Mouse (Mus musculus) myocyte (in vitro differentiated cells): Measurements from ENCODE around the gene Spryd3.

Experiments
- E2F4 ChIP-seq: IDR thresholded peaks from one replicate; pipeline ENCODE4 v1.6.1; 2011; ENCODE audit warnings: mild to moderate bottlenecking, control low read depth, moderate library complexity; ENCODE audit not compliant: insufficient read depth
- MYOD1 ChIP-seq, 3 experiments: IDR thresholded peaks; one replicate each; pipeline ENCODE4 v1.6.1; 2011; ENCODE audit warnings: control low read depth in 2 of 3, low read depth in 2 of 3, mild to moderate bottlenecking in 2 of 3, moderate library complexity in 1 of 3; ENCODE audit not compliant: insufficient read length in 2 of 3, control insufficient read depth in 1 of 3
- MYOG ChIP-seq, 3 experiments: IDR thresholded peaks; one replicate each; pipeline ENCODE4 v1.6.1; 2011; ENCODE audit warnings: control low read depth in 2 of 3, low read depth in 2 of 3, mild to moderate bottlenecking in 2 of 3; ENCODE audit not compliant: insufficient read length in 2 of 3, control insufficient read depth in 1 of 3, insufficient read depth in 1 of 3
- POLR2A ChIP-seq: IDR thresholded peaks from one replicate; pipeline ENCODE4 v1.6.1; 2011; ENCODE audit warnings: low read depth, mild to moderate bottlenecking, control low read depth, moderate library complexity; ENCODE audit not compliant: insufficient read length
- POLR2AphosphoS2 ChIP-seq: IDR thresholded peaks from one replicate; pipeline ENCODE4 v1.6.1; 2011; ENCODE audit warnings: low read depth, control low read depth; ENCODE audit not compliant: insufficient read length
- SRF ChIP-seq: IDR thresholded peaks from one replicate; pipeline ENCODE4 v1.6.1; 2011; ENCODE audit warnings: low read depth; ENCODE audit not compliant: control insufficient read depth, insufficient read length
- TCF12 ChIP-seq: IDR thresholded peaks from one replicate; pipeline ENCODE4 v1.6.1; 2011; ENCODE audit warnings: mild to moderate bottlenecking, control low read depth; ENCODE audit not compliant: poor library complexity, insufficient read depth, severe bottlenecking
- USF1 ChIP-seq: IDR thresholded peaks from one replicate; pipeline ENCODE4 v1.6.1; 2011; ENCODE audit warnings: low read depth, mild to moderate bottlenecking, control low read depth, moderate library complexity

DNA sequence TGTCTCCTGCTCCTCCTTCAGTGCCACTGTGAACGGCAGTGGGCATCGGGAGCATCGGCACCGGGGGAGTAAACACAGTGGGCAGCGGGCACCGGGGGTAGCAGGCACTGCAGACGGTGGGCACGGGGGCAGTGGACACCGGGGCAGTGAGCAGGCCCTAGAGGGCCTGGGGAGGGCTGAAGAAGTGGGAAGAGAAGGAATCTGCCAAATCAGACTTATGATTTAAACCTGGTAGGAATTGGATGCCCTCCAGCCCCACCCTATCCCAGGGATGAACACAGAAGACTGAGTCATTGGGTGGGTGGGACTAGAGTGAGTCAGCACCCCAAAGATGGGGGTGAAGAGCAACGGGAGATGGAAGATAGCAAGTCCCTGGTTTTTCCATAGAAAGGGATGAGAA lies 9.3 kb upstream of the Spryd3 start:
- TF ChIP-seq POLR2AphosphoS2, result peak; percentile 83
- peak; percentile 78 for TF ChIP-seq POLR2A
- no peak for TF ChIP-seq E2F4
- no peak for TF ChIP-seq USF1
- TF ChIP-seq MYOD1 (IDR thresholded peaks at IDR 0.05; ENCODE audit: control insufficient read depth in 1 of 3, insufficient read length in 2 of 3, low read depth in 2 of 3), result no peak
- no peak for TF ChIP-seq TCF12
- TF ChIP-seq SRF, result no peak
- TF ChIP-seq MYOG (IDR thresholded peaks at IDR 0.05; ENCODE audit: control insufficient read depth in 1 of 3, insufficient read depth in 1 of 3, insufficient read length in 2 of 3, low read depth in 2 of 3), result no peak
